Mouse (Mus musculus): Measurements from ENCODE around the gene Vwa5b1. TPM values are rescaled to one million over a fixed set of nuclear protein-coding genes. Genes with fewer than 3 reads are reported as not detected.

The Vwa5b1 gene
- polyA plus RNA-seq, 1 experiment from 2014 or later = not detected

GRCm38 (mm10) chr4:138547041-138547440, 88.6 kb downstream of the Vwa5b1 start:
- H3K4me3 ChIP-seq (ENCODE audit: control insufficient read depth in 1 of 2, insufficient read depth in 1 of 2, low read depth in 1 of 2, low read length in 2 of 2) = no peak overlapping the region
- no peak overlapping the region for H3K4me2 ChIP-seq (ENCODE audit: low read length)
- WGBS = 53% methylated on average over 6 of the region's 6 CpGs
- no peaks in the 10 kb centered on the region for H3K9me3 ChIP-seq (ENCODE audit: control insufficient read depth, low read length)
- peaks cover 0 to 2% of the 10 kb centered on the region in 2 experiments; a peak in 1 of 4 replicates for H3K4me1 ChIP-seq (ENCODE audit: control insufficient read depth in 2 of 2, insufficient read depth in 2 of 2, low read length in 2 of 2)
- ATAC-seq (ENCODE audit: insufficient number of reproducible peaks, insufficient read depth, low FRiP score, low read depth) = no peak
- H3K9ac ChIP-seq (ENCODE audit: low read length) = no peak overlapping the region
- H3K36me3 ChIP-seq (ENCODE audit: control insufficient read depth, insufficient read depth, low read length) = no peaks in the 10 kb centered on the region
- peaks cover 41% of the 10 kb centered on the region for H3K27me3 ChIP-seq (ENCODE audit: control insufficient read depth, insufficient read depth, low read length)
- no peak overlapping the region for H3K27ac ChIP-seq (replicated peaks in 1 of 2; ENCODE audit: control insufficient read depth in 1 of 2, insufficient read depth in 1 of 2, low read depth in 2 of 2, low read length in 2 of 2)

- 64% methylated on average over 11 of the region's 11 CpGs for WGBS
- H3K36me3 ChIP-seq (ENCODE audit: control insufficient read depth, insufficient read depth, low read length) = no peaks in the 10 kb centered on the region
- H3K4me1 ChIP-seq (ENCODE audit: control insufficient read depth in 2 of 2, insufficient read depth in 2 of 2, low read length in 2 of 2) = peaks cover 0 to 2% of the 10 kb centered on the region in 2 experiments; a peak in 1 of 4 replicates
- H3K9me3 ChIP-seq (ENCODE audit: control insufficient read depth, low read length) = no peaks in the 10 kb centered on the region
- peaks cover 42% of the 10 kb centered on the region for H3K27me3 ChIP-seq (ENCODE audit: control insufficient read depth, insufficient read depth, low read length)
- no peak for ATAC-seq (ENCODE audit: insufficient number of reproducible peaks, insufficient read depth, low FRiP score, low read depth)
- H3K9ac ChIP-seq (ENCODE audit: low read length) = no peak overlapping the region
- no peak overlapping the region for H3K4me3 ChIP-seq (ENCODE audit: control insufficient read depth in 1 of 2, insufficient read depth in 1 of 2, low read depth in 1 of 2, low read length in 2 of 2)
- H3K27ac ChIP-seq (replicated peaks in 1 of 2; ENCODE audit: control insufficient read depth in 1 of 2, insufficient read depth in 1 of 2, low read depth in 2 of 2, low read length in 2 of 2) = no peak overlapping the region
- no peak overlapping the region for H3K4me2 ChIP-seq (ENCODE audit: low read length)
Measured at GRCm38 (mm10) chr4:138546241-138546640, 89.4 kb downstream of the Vwa5b1 start.

GRCm38 (mm10) chr4:138543177-138543576, 92.5 kb downstream of the Vwa5b1 start:
- H3K36me3 ChIP-seq (ENCODE audit: control insufficient read depth, insufficient read depth, low read length) = no peaks in the 10 kb centered on the region
- peaks cover 0 to 2% of the 10 kb centered on the region in 2 experiments; a peak in 1 of 4 replicates for H3K4me1 ChIP-seq (ENCODE audit: control insufficient read depth in 2 of 2, insufficient read depth in 2 of 2, low read length in 2 of 2)
- H3K9me3 ChIP-seq (ENCODE audit: control insufficient read depth, low read length) = no peaks in the 10 kb centered on the region
- WGBS = 39% methylated on average over 12 of the region's 12 CpGs
- H3K4me2 ChIP-seq (ENCODE audit: low read length) = no peak overlapping the region
- no peak overlapping the region for H3K4me3 ChIP-seq (ENCODE audit: control insufficient read depth in 1 of 2, insufficient read depth in 1 of 2, low read depth in 1 of 2, low read length in 2 of 2)
- no peak overlapping the region for H3K9ac ChIP-seq (ENCODE audit: low read length)
- peaks cover 41% of the 10 kb centered on the region for H3K27me3 ChIP-seq (ENCODE audit: control insufficient read depth, insufficient read depth, low read length)
- no peak overlapping the region for H3K27ac ChIP-seq (replicated peaks in 1 of 2; ENCODE audit: control insufficient read depth in 1 of 2, insufficient read depth in 1 of 2, low read depth in 2 of 2, low read length in 2 of 2)
- ATAC-seq (ENCODE audit: insufficient number of reproducible peaks, insufficient read depth, low FRiP score, low read depth) = no peak

- Histone ChIP-seq H3K27me3 (ENCODE audit: control insufficient read depth, insufficient read depth, low read length) (peaks cover 19% of the 10 kb centered on the region), H3K4me3 (ENCODE audit: control insufficient read depth in 1 of 2, insufficient read depth in 1 of 2, low read depth in 1 of 2, low read length in 2 of 2) (no peak overlapping the region), H3K9ac (ENCODE audit: low read length) (no peak overlapping the region), H3K4me1 (ENCODE audit: control insufficient read depth in 2 of 2, insufficient read depth in 2 of 2, low read length in 2 of 2) (no peaks in the 10 kb centered on the region), H3K36me3 (ENCODE audit: control insufficient read depth, insufficient read depth, low read length) (no peaks in the 10 kb centered on the region), H3K4me2 (ENCODE audit: low read length) (no peak overlapping the region), H3K27ac (replicated peaks in 1 of 2; ENCODE audit: control insufficient read depth in 1 of 2, insufficient read depth in 1 of 2, low read depth in 2 of 2, low read length in 2 of 2) (no peak overlapping the region), H3K9me3 (ENCODE audit: control insufficient read depth, low read length) (peaks cover 4% of the 10 kb centered on the region; the same call in 1 of the 2 replicates)
- ATAC-seq (ENCODE audit: insufficient number of reproducible peaks, insufficient read depth, low FRiP score, low read depth) = no peak
- WGBS = 56% methylated on average over 4 of the region's 4 CpGs
Measured at GRCm38 (mm10) chr4:138538084-138538449, 97.6 kb downstream of the Vwa5b1 start.

DNA sequence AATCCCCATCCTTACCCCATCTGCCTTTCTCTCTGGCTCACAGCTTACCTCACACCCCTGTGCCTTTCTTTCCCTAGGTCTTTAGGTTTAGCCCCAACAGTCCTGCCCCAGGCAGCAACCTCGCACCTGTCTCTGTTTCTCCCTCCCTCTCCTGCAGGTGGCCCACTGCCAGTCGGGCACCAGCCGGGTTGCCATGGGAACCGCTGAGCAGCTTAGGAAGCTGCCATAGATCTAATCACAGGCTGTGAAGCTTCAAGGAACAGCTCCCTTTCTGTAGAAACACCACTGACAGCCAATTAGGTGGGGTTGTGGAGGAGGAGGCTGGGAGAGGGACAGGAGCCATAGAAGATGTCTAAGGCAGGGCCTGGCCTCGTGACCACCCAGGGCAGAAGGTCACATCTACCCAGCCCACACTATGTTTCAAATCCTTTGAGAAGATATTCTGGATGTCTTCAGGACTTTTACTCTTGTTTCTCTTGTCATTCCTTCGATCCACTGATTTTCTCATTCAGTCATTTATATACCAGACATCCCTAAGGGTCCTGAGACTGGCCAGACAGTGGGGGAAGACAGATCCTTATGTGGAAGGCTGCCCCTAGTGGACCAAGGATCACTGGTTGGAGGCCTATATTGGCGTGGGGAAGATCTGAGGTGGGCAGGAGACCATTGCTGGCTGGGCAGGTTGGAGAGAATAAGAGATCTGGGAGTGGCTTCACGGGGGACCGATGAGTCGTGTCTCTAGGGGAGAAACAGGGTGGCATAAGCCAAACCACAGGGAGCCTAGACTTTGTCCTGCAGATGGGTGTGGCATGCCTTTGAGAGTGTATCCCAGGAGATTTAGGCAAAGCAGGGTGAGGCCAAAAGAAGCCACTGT, 98.2 kb downstream of the Vwa5b1 start:
- Histone ChIP-seq H3K27me3 (ENCODE audit: control insufficient read depth, insufficient read depth, low read length) (peaks cover 19% of the 10 kb centered on the region), H3K4me2 (ENCODE audit: low read length) (no peak overlapping the region), H3K27ac (replicated peaks in 1 of 2; ENCODE audit: control insufficient read depth in 1 of 2, insufficient read depth in 1 of 2, low read depth in 2 of 2, low read length in 2 of 2) (no peak overlapping the region), H3K4me1 (ENCODE audit: control insufficient read depth in 2 of 2, insufficient read depth in 2 of 2, low read length in 2 of 2) (no peaks in the 10 kb centered on the region), H3K4me3 (ENCODE audit: control insufficient read depth in 1 of 2, insufficient read depth in 1 of 2, low read depth in 1 of 2, low read length in 2 of 2) (no peak overlapping the region), H3K9me3 (ENCODE audit: control insufficient read depth, low read length) (peaks cover 4% of the 10 kb centered on the region; the same call in 1 of the 2 replicates), H3K9ac (ENCODE audit: low read length) (no peak overlapping the region), H3K36me3 (ENCODE audit: control insufficient read depth, insufficient read depth, low read length) (no peaks in the 10 kb centered on the region)
- WGBS = 34% methylated on average over 10 of the region's 10 CpGs
- no peak for ATAC-seq (ENCODE audit: insufficient number of reproducible peaks, insufficient read depth, low FRiP score, low read depth)

DNA sequence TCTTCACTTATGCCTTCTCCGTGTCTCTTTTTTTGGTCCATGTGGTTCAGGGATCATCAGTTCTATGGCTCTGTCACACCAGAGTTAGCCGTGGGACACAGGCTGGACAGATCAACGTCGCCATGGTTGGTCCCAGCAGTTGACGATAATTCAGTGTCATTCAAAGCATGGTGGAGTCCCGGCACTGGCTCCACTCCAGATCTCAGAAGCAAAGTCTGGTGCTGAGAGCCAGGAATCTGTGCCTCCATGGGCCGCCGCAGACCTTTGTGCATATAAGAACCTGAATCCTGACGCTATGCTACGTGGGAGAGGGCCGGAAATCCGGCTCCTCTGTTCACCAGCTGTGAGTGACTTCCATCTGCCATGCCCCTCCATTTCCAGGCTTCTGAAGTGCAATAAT, 100.1 kb downstream of the Vwa5b1 start:
- Histone ChIP-seq H3K27me3 (ENCODE audit: control insufficient read depth, insufficient read depth, low read length) (peaks cover 16% of the 10 kb centered on the region), H3K9ac (ENCODE audit: low read length) (no peak overlapping the region), H3K4me3 (ENCODE audit: control insufficient read depth in 1 of 2, insufficient read depth in 1 of 2, low read depth in 1 of 2, low read length in 2 of 2) (no peak overlapping the region), H3K9me3 (ENCODE audit: control insufficient read depth, low read length) (peaks cover 4% of the 10 kb centered on the region; the same call in 1 of the 2 replicates), H3K4me1 (ENCODE audit: control insufficient read depth in 2 of 2, insufficient read depth in 2 of 2, low read length in 2 of 2) (no peaks in the 10 kb centered on the region), H3K27ac (replicated peaks in 1 of 2; ENCODE audit: control insufficient read depth in 1 of 2, insufficient read depth in 1 of 2, low read depth in 2 of 2, low read length in 2 of 2) (no peak overlapping the region), H3K4me2 (ENCODE audit: low read length) (no peak overlapping the region), H3K36me3 (ENCODE audit: control insufficient read depth, insufficient read depth, low read length) (no peaks in the 10 kb centered on the region)
- ATAC-seq (ENCODE audit: insufficient number of reproducible peaks, insufficient read depth, low FRiP score, low read depth) = no peak
- 82% methylated on average over 12 of the region's 12 CpGs for WGBS

DNA sequence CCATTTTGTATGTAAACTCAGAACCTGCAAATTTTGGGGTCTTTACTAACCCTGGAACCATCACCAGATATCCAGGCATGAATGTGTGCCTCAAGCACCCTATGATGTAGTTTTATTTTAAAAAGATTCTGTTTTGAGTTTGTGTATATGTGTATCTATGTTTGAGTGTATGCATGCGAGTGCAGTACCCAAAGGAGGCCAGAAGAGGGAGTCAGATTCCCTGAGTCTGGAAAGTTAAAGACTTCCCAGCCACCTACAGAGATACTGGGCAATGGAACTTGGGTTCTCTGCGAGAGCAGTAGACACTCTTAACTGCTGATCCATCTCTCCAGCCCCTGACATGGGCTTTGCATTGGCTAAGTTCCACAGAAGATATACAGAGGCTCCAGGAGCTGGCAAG, 101.8 kb downstream of the Vwa5b1 start:
- peaks cover 13% of the 10 kb centered on the region for H3K27me3 ChIP-seq (ENCODE audit: control insufficient read depth, insufficient read depth, low read length)
- H3K27ac ChIP-seq (replicated peaks in 1 of 2; ENCODE audit: control insufficient read depth in 1 of 2, insufficient read depth in 1 of 2, low read depth in 2 of 2, low read length in 2 of 2) = no peak overlapping the region
- ATAC-seq (ENCODE audit: insufficient number of reproducible peaks, insufficient read depth, low FRiP score, low read depth) = no peak
- no peak overlapping the region for H3K4me2 ChIP-seq (ENCODE audit: low read length)
- WGBS = 82% methylated on average over 2 of the region's 2 CpGs
- no peaks in the 10 kb centered on the region for H3K36me3 ChIP-seq (ENCODE audit: control insufficient read depth, insufficient read depth, low read length)
- no peaks in the 10 kb centered on the region for H3K4me1 ChIP-seq (ENCODE audit: control insufficient read depth in 2 of 2, insufficient read depth in 2 of 2, low read length in 2 of 2)
- H3K9me3 ChIP-seq (ENCODE audit: control insufficient read depth, low read length) = peaks cover 4% of the 10 kb centered on the region; the same call in 1 of the 2 replicates
- no peak overlapping the region for H3K9ac ChIP-seq (ENCODE audit: low read length)
- no peak overlapping the region for H3K4me3 ChIP-seq (ENCODE audit: control insufficient read depth in 1 of 2, insufficient read depth in 1 of 2, low read depth in 1 of 2, low read length in 2 of 2)

All from heart, embryonic 14.5 days (tissue).